Mouse (Mus musculus): ENCODE results near the gene Gpr19. TPM values are rescaled to one million over a fixed set of nuclear protein-coding genes. Genes with fewer than 3 reads are reported as not detected.
A peak's percentile ranks its signal among the peaks of the same experiment; 100 is the strongest.

The Gpr19 gene
- total RNA-seq, 2 experiments from 2014 or later = 5.5 to 5.8 TPM

DNA sequence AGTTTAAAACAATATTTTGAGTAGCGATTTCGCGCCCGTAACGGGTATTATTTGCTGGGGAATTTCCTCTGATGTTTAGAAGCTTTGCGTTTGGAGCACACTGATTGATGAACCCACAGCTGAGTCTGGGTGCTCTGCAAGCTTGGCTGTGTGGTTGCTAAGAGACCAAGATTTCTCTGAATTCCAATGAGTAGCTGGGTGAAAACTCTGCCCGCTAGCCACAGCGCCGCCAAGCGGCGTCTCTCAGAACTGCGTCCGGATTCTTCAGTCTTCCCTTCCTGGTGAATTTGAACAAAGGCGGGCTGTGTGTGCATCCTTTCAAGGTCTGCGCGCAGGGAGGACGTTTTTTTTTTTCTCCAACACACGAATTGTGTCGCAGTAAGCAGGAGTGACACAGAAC lies 35.2 kb downstream of the Gpr19 start:
- peak; percentile 89 for DNase-seq
- intact Hi-C loops (cut with DNase I; ENCODE audit: low total_unique reads) = loop anchor here (5.0 kb wide), 1 partner anchor 201 kb away; no protein-coding TSS in a partner anchor

- intact Hi-C loops (cut with DNase I; ENCODE audit: low total_unique reads) = loop anchor here (5.0 kb wide), 1 partner anchor 200 kb away; no protein-coding TSS in a partner anchor
Measured at GRCm38 (mm10) chr6:134862671-134863104, 35.7 kb downstream of the Gpr19 start.

GRCm38 (mm10) chr6:134861386-134861785 lies 37.0 kb downstream of the Gpr19 start:
- intact Hi-C loops (cut with DNase I; ENCODE audit: low total_unique reads) = loop anchor here (5.0 kb wide), 1 partner anchor 199 kb away; no protein-coding TSS in a partner anchor
- DNase-seq = no peak

More at GRCm38 (mm10) chr6:134862671-134863104, 35.7 kb downstream of the Gpr19 start:
- peak; percentile 12 for DNase-seq

- intact Hi-C loops (cut with DNase I; ENCODE audit: low total_unique reads) = loop anchor here (5.0 kb wide), 1 partner anchor 198 kb away; no protein-coding TSS in a partner anchor
- no peak for DNase-seq
Measured at GRCm38 (mm10) chr6:134860275-134860674, 38.1 kb downstream of the Gpr19 start.

- intact Hi-C loops (cut with DNase I; ENCODE audit: low total_unique reads) = no loop called here
- DNase-seq = no peak
Measured at GRCm38 (mm10) chr6:134859021-134859420, 39.4 kb downstream of the Gpr19 start.

DNA sequence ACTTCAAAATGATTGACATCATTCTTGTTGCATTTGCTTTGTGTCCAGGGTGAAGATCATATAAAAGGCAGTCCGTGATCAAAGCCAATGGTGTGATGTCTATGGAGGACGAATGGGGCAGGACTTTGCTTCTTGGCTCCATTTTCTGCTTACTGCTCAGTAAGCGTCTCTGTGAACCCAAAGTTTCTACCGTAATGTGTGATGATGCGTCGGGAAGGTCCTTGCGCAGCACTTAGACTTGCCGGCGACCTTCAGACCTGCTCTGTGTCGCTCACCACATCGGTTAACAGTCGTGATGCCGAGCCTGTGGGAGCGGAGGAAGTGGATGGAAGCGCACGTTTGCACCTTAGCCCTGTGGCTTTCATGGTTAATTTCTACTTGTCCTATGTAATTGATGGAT lies 42.5 kb downstream of the Gpr19 start:
- intact Hi-C loops (cut with DNase I; ENCODE audit: low total_unique reads) = no loop called here
- DNase-seq = no peak

DNA sequence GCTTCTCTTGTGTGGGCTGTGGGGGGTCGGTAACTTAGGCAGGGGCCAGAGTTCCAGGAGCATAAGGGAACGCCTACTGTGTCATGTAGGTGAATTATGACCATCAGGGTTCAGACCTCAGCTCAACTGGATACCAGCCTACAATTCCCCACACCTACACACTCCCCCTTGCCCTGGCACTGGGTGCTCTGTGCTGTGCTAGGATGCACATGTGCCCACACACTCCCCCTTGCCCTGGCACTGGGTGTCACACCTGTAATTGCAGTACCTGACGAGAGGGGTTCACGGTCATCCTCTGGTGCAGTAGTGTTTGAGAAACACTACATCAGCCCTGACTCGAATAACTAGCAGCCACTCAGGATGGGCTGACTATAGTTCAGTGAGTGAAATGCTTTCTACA lies 43.6 kb downstream of the Gpr19 start:
- DNase-seq = no peak
- intact Hi-C loops (cut with DNase I; ENCODE audit: low total_unique reads) = no loop called here

DNA sequence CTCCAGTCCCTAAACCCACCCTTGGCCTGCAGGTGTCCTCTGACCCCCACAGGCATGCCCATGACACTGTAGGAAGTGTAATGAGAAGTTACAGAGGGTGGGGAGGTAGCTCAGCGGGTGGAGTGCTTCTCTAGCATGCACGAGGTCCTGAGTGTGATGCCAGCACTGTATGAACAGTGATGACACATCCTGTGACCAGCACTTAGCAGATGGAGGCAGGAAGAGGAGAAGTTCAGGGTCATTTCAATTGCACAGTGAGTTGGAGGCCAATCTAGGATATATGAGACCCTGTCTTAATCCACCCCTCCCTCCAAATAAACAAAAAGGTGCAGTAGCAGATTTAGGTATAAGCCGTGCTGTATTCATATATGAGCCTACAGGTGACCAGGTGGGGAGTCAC lies 48.4 kb downstream of the Gpr19 start:
- no peak for DNase-seq
- intact Hi-C loops (cut with DNase I; ENCODE audit: low total_unique reads) = no loop called here

DNA sequence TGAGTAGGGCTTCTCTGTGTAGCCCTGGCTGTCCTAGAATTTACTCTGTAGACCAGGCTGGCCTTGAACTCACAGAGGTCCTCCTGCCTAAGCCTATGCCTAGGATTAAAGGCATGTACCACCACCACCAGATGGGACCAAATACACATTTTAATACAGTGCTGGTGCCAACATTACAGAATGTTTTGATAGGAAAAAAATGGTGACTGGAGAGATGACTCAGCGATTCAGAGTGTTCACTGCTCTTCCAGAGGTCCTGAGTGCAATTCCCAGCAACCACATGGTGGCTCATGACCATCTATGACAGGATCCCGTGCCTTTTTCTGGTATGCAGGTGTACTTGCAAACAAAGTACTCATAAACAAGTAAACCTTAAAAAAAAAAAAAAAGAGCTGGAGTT lies 48.9 kb downstream of the Gpr19 start:
- DNase-seq = no peak
- intact Hi-C loops (cut with DNase I; ENCODE audit: low total_unique reads) = no loop called here

DNA sequence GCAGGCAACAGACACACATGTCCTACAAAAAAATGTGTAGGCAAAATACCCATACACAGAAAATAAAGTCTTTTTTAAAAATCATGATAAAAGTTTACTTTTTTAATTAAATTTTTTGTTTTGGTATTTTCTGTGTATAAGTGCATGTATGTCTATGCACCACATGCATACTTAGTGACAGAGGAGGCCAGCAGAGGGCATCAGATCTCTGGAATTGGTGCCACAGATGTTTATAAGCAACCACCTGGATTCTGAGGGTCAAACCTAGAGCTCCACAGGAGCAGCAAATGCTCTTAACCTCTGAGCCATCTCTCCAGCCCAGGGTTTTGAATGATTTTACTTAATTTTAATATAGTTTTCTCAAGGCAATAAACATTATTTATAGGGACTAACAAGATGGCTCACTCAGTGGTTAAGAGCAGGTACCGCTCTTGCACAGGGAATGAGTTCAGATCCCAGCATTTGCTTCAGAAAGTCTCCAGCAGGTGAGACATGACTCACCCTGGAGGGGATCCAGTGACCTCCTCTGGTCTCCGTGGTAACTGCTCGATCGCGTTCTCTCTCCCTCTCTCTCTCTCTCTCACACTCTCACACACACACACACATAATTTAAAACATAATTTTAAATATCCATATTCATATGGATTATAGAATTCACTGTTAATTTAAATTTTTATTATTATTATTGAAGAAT lies 50.0 kb downstream of the Gpr19 start:
- no peak for DNase-seq
- intact Hi-C loops (cut with DNase I; ENCODE audit: low total_unique reads) = no loop called here

DNA sequence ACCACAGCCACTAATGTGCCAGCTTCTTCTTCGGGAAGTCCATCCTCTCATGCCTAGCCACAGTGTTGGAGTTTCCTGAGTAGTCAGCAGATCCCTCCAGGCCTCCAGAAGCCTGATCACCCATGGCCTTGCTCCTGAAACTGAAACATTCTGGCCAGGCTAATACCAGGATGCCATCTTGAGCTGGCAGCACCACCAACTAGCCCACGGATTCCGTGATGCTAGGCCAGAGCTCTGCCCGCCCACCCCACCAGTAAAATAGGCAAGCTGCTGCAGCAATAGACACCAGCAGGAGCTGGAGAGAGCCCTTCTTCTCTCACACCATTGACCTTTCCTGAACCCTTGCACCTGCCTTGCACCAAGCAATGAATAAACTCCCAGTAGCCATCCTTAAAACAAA lies 50.8 kb downstream of the Gpr19 start:
- intact Hi-C loops (cut with DNase I; ENCODE audit: low total_unique reads) = no loop called here
- no peak for DNase-seq

- DNase-seq = no peak
Measured at GRCm38 (mm10) chr6:134846308-134846707, 52.1 kb downstream of the Gpr19 start.

DNA sequence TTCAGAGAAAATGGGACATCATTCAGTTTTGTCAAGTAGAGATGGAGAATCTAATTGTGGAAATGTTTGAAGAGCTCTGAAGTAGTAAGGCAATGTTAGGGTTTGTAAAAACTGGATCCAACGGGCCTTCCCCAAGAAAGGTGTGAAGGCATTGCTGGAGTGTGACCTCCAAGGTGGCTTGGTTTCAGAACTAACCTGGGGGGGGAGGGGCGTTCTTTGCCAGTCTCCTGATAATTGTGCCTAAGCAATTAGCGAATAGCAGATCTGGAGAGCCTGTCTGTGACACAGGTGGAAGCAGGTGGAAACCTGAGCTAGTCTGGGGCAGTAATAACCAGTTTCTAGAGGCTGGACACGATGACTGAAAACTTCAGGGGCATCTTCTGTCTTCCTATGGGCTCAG lies 52.7 kb downstream of the Gpr19 start:
- no peak for DNase-seq
- intact Hi-C loops (cut with DNase I; ENCODE audit: low total_unique reads) = no loop called here

More at GRCm38 (mm10) chr6:134846308-134846707, 52.1 kb downstream of the Gpr19 start:
- intact Hi-C loops (cut with DNase I; ENCODE audit: low total_unique reads) = no loop called here

- no peak for DNase-seq
- intact Hi-C loops (cut with DNase I; ENCODE audit: low total_unique reads) = no loop called here
Measured at GRCm38 (mm10) chr6:134840346-134840745, 58.0 kb downstream of the Gpr19 start.

DNA sequence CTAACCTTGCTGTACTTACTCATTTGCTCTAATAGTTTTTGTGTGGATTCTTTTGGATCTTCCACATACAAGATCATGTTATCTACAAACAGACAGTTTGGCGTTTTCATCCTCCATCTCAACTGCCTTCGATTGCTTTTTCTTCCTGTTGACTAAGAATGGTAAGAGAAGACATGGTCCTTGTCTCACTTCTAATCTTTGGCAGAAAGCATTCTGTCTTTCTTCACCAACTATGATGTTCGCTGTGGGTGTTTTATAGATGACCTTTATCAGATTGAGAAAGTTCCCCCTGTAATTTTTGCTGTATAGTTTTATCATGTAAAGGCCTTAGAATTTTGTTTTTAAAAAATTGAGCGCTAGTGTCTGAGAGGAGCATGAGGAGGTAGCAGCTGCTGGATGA lies 60.3 kb downstream of the Gpr19 start:
- DNase-seq = no peak
- intact Hi-C loops (cut with DNase I; ENCODE audit: low total_unique reads) = no loop called here

DNA sequence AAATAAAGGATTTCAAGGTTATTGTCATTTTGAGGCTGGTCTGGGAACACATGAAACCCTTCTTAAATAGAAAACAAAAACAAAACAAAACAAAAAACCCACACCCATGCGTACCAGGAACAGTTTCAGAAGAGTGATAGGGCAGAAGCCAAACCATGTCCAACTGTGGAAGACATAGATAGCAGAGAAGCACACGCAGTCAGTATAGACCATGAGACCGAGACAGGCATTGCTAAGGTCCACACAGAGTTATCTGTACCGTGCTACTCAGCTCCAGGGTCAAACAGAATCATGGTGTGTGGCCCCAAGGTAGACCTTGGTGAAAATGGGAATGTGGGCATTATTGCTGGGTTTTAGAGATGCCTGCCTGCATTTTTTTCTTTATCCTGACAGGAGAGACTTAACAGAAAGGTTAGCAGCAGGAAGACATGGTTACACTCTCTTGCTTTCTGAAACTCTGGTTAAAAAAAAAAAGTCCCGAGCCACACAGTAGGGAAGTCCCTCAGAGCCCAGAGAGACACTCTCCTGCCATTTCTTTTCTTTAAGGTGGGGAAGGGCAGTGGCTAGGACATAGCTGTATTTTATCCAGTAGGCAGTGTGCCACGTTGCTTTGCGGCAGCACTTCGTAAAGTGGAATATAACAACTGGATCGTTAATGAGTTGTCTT lies 63.7 kb downstream of the Gpr19 start:
- no peak for DNase-seq
- intact Hi-C loops (cut with DNase I; ENCODE audit: low total_unique reads) = no loop called here

DNA sequence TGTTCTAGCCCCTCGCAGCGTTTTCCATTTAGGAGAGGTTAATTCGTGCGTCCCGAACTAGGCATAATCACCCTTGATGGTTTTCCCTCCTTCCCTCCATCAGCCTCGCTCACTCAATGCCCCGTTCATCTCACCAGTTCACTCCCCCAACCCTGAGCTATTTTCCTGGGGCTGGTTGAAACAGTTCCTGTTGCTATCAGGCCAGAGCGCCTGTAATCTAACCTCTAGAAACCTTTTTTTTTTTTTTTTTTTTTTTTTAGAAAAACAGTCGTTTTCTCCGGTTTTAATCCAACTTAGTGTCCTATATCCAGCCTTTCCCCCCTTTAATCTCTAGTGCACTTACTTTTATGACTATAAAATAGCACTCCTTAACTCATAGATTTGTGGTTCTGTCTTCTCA lies 67.6 kb downstream of the Gpr19 start:
- no peak for DNase-seq

GRCm38 (mm10) chr6:134829786-134830700 lies 68.3 kb downstream of the Gpr19 start, which contains the start of gene Crebl2:
Crebl2 (plus strand) TSS chr6:134830154.
- intact Hi-C loops (cut with DNase I; ENCODE audit: low total_unique reads) = no loop called here
- peak; percentile 100 for DNase-seq

More for the DNA sequence above, 67.6 kb downstream of the Gpr19 start:
- intact Hi-C loops (cut with DNase I; ENCODE audit: low total_unique reads) = no loop called here

- no peak for DNase-seq
- intact Hi-C loops (cut with DNase I; ENCODE audit: low total_unique reads) = no loop called here
Measured at GRCm38 (mm10) chr6:134822844-134823243, 75.5 kb downstream of the Gpr19 start.

DNA sequence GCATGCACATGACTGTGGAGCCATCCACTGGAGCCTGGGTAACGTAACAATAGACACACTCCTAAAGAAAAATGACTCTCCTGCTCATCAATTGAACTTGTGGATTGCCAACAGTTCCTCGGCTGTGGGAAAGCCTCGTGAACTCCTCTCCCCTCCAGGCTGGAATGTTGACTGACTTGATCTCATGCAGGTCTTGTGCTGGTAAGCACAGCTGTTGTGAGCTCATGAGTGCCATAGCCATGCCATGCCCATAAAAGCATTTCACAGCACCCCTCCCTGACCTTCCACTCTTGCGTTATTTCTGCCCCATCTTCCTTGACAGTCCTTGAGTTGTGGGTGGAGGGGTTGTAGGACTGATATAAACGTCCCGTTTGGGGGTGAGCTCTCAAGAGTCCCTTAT lies 78.0 kb downstream of the Gpr19 start:
- intact Hi-C loops (cut with DNase I; ENCODE audit: low total_unique reads) = no loop called here
- no peak for DNase-seq
